Mouse (Mus musculus) hindbrain, embryonic 12.5 days (tissue): ENCODE data around the gene 3110040M04Rik. TPM values are rescaled to one million over a fixed set of nuclear protein-coding genes. Genes with fewer than 3 reads are reported as not detected.

ENCODE experiments used
- ATAC-seq: fragments of 200-750 bp; cut with Nextera tagmentation; 2 replicates; pipeline ENCODE4 v1.8.0; 2017; ENCODE audit warnings: moderate TSS enrichment; ENCODE audit not compliant: low FRiP score
- H3K27ac ChIP-seq: fragments of 300-500 bp; sonication (generic); 2 replicates; pipeline ENCODE4 v1.5.1; 2016; ENCODE audit warnings: mild to moderate bottlenecking
- H3K27me3 ChIP-seq: fragments of 300-500 bp; sonication (generic); 2 replicates; pipeline ENCODE4 v1.6.1; 2016; ENCODE audit warnings: mild to moderate bottlenecking
- H3K36me3 ChIP-seq: fragments of 300-500 bp; sonication (generic); 2 replicates; pipeline ENCODE4 v1.6.1; 2016; ENCODE audit warnings: mild to moderate bottlenecking
- H3K4me1 ChIP-seq: fragments of 300-500 bp; sonication (generic); 2 replicates; pipeline ENCODE4 v1.6.1; 2016
- H3K4me2 ChIP-seq: fragments of 300-500 bp; sonication (generic); replicated peaks from 2 replicates; pipeline ENCODE4 v1.6.1; 2016; ENCODE audit warnings: mild to moderate bottlenecking
- H3K4me3 ChIP-seq: fragments of 300-500 bp; sonication (generic); 2 replicates; pipeline ENCODE4 v1.5.1; 2016; ENCODE audit warnings: mild to moderate bottlenecking
- H3K9ac ChIP-seq: fragments of 300-500 bp; sonication (generic); 2 replicates; pipeline ENCODE4 v1.6.1; 2016; ENCODE audit warnings: mild to moderate bottlenecking, moderate library complexity
- H3K9me3 ChIP-seq: fragments of 300-500 bp; sonication (generic); replicated peaks from 2 replicates; pipeline ENCODE4 v1.6.1; 2016; ENCODE audit warnings: mild to moderate bottlenecking
- WGBS: fragments of 180-500 bp; shearing (Covaris S2); methylation state at CpG from one replicate; pipeline ENCODE4 v1.1.7; 2016; 5-methylcytosine and 5-hydroxymethylcytosine counted together
- polyA plus RNA-seq: library from polyadenylated mRNA; unstranded; fragments of >200 nt; fragmentation: Nextera tagmentation; extraction: Ambion mirVana; gene quantifications from 2 replicates; pipeline ENCODE4 v1.2.1, GENCODE M21; 2016

The 3110040M04Rik gene
- polyA plus RNA-seq, 1 experiment from 2014 or later: 0.57 TPM

GRCm38 (mm10) chr1:151223377-151223776 is 19.5 kb downstream of the 3110040M04Rik start:
- no peak overlapping the region for H3K4me2 ChIP-seq
- no peaks in the 10 kb centered on the region for H3K36me3 ChIP-seq
- no peaks in the 10 kb centered on the region for H3K4me1 ChIP-seq
- H3K27me3 ChIP-seq: no peaks in the 10 kb centered on the region
- no peak overlapping the region for H3K27ac ChIP-seq
- WGBS: 82% methylated on average over 1 of the region's 1 CpGs
- no peak overlapping the region for H3K4me3 ChIP-seq
- ATAC-seq: no peak
- H3K9me3 ChIP-seq: no peaks in the 10 kb centered on the region
- H3K9ac ChIP-seq: no peak overlapping the region

- H3K27ac ChIP-seq: no peak overlapping the region
- no peaks in the 10 kb centered on the region for H3K4me1 ChIP-seq
- no peak overlapping the region for H3K4me3 ChIP-seq
- H3K36me3 ChIP-seq: no peaks in the 10 kb centered on the region
- no peaks in the 10 kb centered on the region for H3K9me3 ChIP-seq
- no peak overlapping the region for H3K4me2 ChIP-seq
- no peaks in the 10 kb centered on the region for H3K27me3 ChIP-seq
- H3K9ac ChIP-seq: no peak overlapping the region
- no peak for ATAC-seq
- WGBS: 95% methylated on average over 1 of the region's 1 CpGs
Observed at GRCm38 (mm10) chr1:151224536-151224935, 20.6 kb downstream of the 3110040M04Rik start.

GRCm38 (mm10) chr1:151227506-151227905 is 23.6 kb downstream of the 3110040M04Rik start:
- Histone ChIP-seq H3K9ac (no peak overlapping the region), H3K27ac (no peak overlapping the region), H3K4me2 (no peak overlapping the region), H3K36me3 (no peaks in the 10 kb centered on the region), H3K27me3 (no peaks in the 10 kb centered on the region), H3K9me3 (no peaks in the 10 kb centered on the region), H3K4me3 (no peak overlapping the region), H3K4me1 (no peaks in the 10 kb centered on the region)
- no peak for ATAC-seq
- WGBS: 74% methylated on average over 8 of the region's 8 CpGs

- Histone ChIP-seq H3K4me3 (no peak overlapping the region), H3K27ac (no peak overlapping the region), H3K27me3 (no peaks in the 10 kb centered on the region), H3K9ac (no peak overlapping the region), H3K4me1 (no peaks in the 10 kb centered on the region), H3K4me2 (no peak overlapping the region), H3K36me3 (no peaks in the 10 kb centered on the region), H3K9me3 (no peaks in the 10 kb centered on the region)
- no peak for ATAC-seq
- WGBS: 77% methylated on average over 1 of the region's 1 CpGs
Observed at GRCm38 (mm10) chr1:151228320-151228989, 24.5 kb downstream of the 3110040M04Rik start.

- H3K9ac ChIP-seq: no peak overlapping the region
- WGBS: 78% methylated on average over 3 of the region's 3 CpGs
- no peaks in the 10 kb centered on the region for H3K9me3 ChIP-seq
- H3K4me1 ChIP-seq: peaks cover 10% of the 10 kb centered on the region; the same call in 1 of the 2 replicates
- H3K4me2 ChIP-seq: no peak overlapping the region
- H3K27ac ChIP-seq: no peak overlapping the region
- H3K4me3 ChIP-seq: no peak overlapping the region
- no peaks in the 10 kb centered on the region for H3K36me3 ChIP-seq
- H3K27me3 ChIP-seq: no peaks in the 10 kb centered on the region
- no peak for ATAC-seq
Observed at GRCm38 (mm10) chr1:151232346-151232745, 28.4 kb downstream of the 3110040M04Rik start.

GRCm38 (mm10) chr1:151233756-151234155 is 29.8 kb downstream of the 3110040M04Rik start:
- 96% methylated on average over 3 of the region's 3 CpGs for WGBS
- Histone ChIP-seq H3K4me2 (no peak overlapping the region), H3K27me3 (no peaks in the 10 kb centered on the region), H3K9me3 (no peaks in the 10 kb centered on the region), H3K4me3 (no peak overlapping the region), H3K9ac (no peak overlapping the region), H3K36me3 (no peaks in the 10 kb centered on the region), H3K27ac (no peak overlapping the region), H3K4me1 (peaks cover 10% of the 10 kb centered on the region; the same call in 1 of the 2 replicates)
- no peak for ATAC-seq

- no peak for ATAC-seq
- 20% methylated on average over 2 of the region's 2 CpGs for WGBS
- Histone ChIP-seq H3K4me3 (no peak overlapping the region), H3K4me1 (peaks cover 10% of the 10 kb centered on the region; the same call in 1 of the 2 replicates), H3K36me3 (no peaks in the 10 kb centered on the region), H3K27ac (no peak overlapping the region), H3K9ac (no peak overlapping the region), H3K27me3 (no peaks in the 10 kb centered on the region), H3K9me3 (no peaks in the 10 kb centered on the region), H3K4me2 (no peak overlapping the region)
Observed at GRCm38 (mm10) chr1:151235574-151235973, 31.7 kb downstream of the 3110040M04Rik start.

- H3K36me3 ChIP-seq: no peaks in the 10 kb centered on the region
- 79% methylated on average over 13 of the region's 13 CpGs for WGBS
- no peaks in the 10 kb centered on the region for H3K27me3 ChIP-seq
- no peak for ATAC-seq
- H3K9me3 ChIP-seq: no peaks in the 10 kb centered on the region
- H3K4me3 ChIP-seq: no peak overlapping the region
- H3K27ac ChIP-seq: no peak overlapping the region
- H3K4me2 ChIP-seq: no peak overlapping the region
- no peak overlapping the region for H3K9ac ChIP-seq
- H3K4me1 ChIP-seq: peaks cover 10% of the 10 kb centered on the region; the same call in 1 of the 2 replicates
Observed at GRCm38 (mm10) chr1:151236141-151236930, 32.4 kb downstream of the 3110040M04Rik start.

- no peak overlapping the region for H3K4me3 ChIP-seq
- H3K4me1 ChIP-seq: peaks cover 10% of the 10 kb centered on the region; the same call in 1 of the 2 replicates
- no peak overlapping the region for H3K27ac ChIP-seq
- no peaks in the 10 kb centered on the region for H3K27me3 ChIP-seq
- H3K36me3 ChIP-seq: no peaks in the 10 kb centered on the region
- ATAC-seq: no peak
- no peak overlapping the region for H3K9ac ChIP-seq
- H3K4me2 ChIP-seq: no peak overlapping the region
- no peaks in the 10 kb centered on the region for H3K9me3 ChIP-seq
- WGBS: 80% methylated on average over 3 of the region's 3 CpGs
Observed at GRCm38 (mm10) chr1:151237780-151238179, 33.9 kb downstream of the 3110040M04Rik start.

GRCm38 (mm10) chr1:151243332-151243731 is 39.4 kb downstream of the 3110040M04Rik start:
- Histone ChIP-seq H3K9ac (no peak overlapping the region), H3K27me3 (no peaks in the 10 kb centered on the region), H3K4me2 (no peak overlapping the region), H3K4me1 (no peaks in the 10 kb centered on the region), H3K27ac (no peak overlapping the region), H3K9me3 (no peaks in the 10 kb centered on the region), H3K36me3 (no peaks in the 10 kb centered on the region), H3K4me3 (no peak overlapping the region)
- 92% methylated on average over 4 of the region's 4 CpGs for WGBS
- ATAC-seq: no peak

GRCm38 (mm10) chr1:151244013-151244412 is 40.1 kb downstream of the 3110040M04Rik start:
- no peak for ATAC-seq
- no peaks in the 10 kb centered on the region for H3K27me3 ChIP-seq
- no peaks in the 10 kb centered on the region for H3K36me3 ChIP-seq
- H3K4me3 ChIP-seq: no peak overlapping the region
- no peaks in the 10 kb centered on the region for H3K9me3 ChIP-seq
- H3K27ac ChIP-seq: no peak overlapping the region
- H3K9ac ChIP-seq: no peak overlapping the region
- no peak overlapping the region for H3K4me2 ChIP-seq
- H3K4me1 ChIP-seq: no peaks in the 10 kb centered on the region
- 89% methylated on average over 5 of the region's 5 CpGs for WGBS

GRCm38 (mm10) chr1:151244761-151245160 is 40.8 kb downstream of the 3110040M04Rik start:
- Histone ChIP-seq H3K27ac (no peak overlapping the region), H3K4me1 (no peaks in the 10 kb centered on the region), H3K27me3 (no peaks in the 10 kb centered on the region), H3K36me3 (no peaks in the 10 kb centered on the region), H3K4me3 (no peak overlapping the region), H3K9me3 (no peaks in the 10 kb centered on the region), H3K9ac (no peak overlapping the region), H3K4me2 (no peak overlapping the region)
- 92% methylated on average over 4 of the region's 4 CpGs for WGBS
- no peak for ATAC-seq
